Mouse (Mus musculus) cerebellum, postnatal 36 days (tissue): ENCODE measurements at regions not wholly inside any gene's neighbourhood (a gene's known extent, or its start where the extent isn't known, plus 50 kb on each side); places are given as distances from the start of the nearest gene placed in this dataset.

Experiments
- DNase-seq, 2 experiments: peaks; one replicate each; pipeline ENCODE4 v3.0.0; 2021 to 2022; ENCODE audit warnings: mixed read lengths in 2 of 2

GRCm38 (mm10) chr6:99978164-99978746 lies 252.1 kb upstream of the Prok2 start:
- no peak for DNase-seq

- DNase-seq, result no peak
Observed at GRCm38 (mm10) chr6:99976144-99976543, 250.0 kb upstream of the Prok2 start.

GRCm38 (mm10) chr6:99975486-99975885 lies 249.3 kb upstream of the Prok2 start:
- DNase-seq, result peak in 1 of 2 experiments; percentile 25

DNA sequence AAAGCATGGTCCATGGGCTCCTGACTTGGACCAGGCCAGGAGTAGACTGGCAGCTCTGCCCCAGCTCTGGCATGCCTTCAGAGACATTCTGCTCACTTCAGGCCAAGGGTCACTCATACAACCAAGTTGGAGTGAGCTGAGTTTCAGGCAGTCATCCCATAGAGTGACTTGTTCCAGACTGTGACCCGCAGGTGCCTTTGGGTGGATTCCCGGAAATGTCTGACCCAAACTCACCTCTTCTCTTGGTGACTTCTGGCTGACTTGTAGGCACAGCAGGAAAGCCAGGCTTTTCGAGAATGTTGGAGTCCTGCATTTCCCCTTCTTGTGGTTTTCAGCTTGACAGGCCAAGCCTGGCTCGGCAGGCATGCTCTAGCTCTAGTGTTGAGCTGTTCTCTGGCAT lies 248.3 kb upstream of the Prok2 start:
- peak; percentile 18 to 33 for DNase-seq

- DNase-seq, result peak; percentile 75 to 79
Observed at GRCm38 (mm10) chr6:99971376-99971775, 245.2 kb upstream of the Prok2 start.

DNA sequence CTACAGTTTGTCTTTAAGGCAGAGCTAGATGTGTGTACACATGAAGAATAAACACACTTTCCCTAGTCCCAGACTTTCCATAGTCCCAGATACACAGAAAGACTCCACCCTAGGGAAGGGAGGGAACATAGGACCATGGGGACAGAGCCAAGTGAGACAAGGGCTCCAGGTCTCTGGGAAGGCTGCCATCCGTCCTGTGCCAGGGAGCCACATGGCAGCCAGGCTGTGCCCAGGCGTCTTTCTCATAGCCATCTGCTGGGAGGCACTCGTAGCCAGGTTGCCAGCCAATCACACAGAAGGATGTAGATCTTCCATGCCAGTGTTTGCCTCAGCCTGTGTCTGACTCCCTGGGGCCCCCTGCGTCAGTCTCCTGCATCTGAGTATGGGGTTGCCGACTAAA lies 242.7 kb upstream of the Prok2 start:
- peak; percentile 98 to 99 for DNase-seq

- no peak for DNase-seq
Observed at GRCm38 (mm10) chr6:99967465-99967864, 241.3 kb upstream of the Prok2 start.

GRCm38 (mm10) chr6:99964540-99964939 lies 238.3 kb upstream of the Prok2 start:
- DNase-seq, result no peak

DNA sequence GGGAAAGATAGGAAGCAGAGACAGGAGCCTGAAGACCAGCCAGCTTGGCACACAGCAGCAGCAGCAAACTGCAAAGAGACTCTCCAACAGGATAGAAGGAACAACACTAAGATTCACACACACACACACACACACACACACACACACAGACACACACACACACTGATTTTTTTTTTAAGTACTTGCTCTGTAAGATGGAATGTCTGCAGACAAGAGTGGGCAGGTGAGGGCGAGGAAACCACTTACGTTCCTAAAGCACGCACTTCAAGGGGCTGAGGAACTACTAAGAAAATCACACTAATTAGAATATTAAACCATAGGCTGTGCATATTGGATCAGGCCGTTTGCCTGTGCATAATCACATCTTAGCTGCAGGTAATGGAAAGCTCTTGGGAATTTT lies 237.8 kb upstream of the Prok2 start:
- DNase-seq, result no peak

DNA sequence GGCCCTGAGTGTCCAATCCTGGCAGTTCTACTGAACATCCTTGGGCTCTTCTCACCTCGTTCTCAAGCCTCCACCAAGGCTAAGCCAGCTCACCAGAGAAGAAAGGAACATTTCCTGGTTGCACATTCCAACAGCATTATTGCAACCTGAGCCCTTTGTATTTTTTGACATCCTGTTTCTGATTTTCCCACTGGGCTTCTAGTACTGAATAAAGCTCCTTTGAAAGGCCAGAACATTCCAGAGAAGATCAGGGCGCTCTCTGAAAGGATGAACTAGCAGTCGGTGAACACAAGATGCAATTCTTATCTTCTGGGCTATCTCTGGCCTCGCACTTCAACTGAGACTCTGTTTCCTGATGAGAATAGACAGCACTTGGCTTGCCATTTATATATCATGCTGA lies 233.2 kb upstream of the Prok2 start:
- DNase-seq, result no peak

DNA sequence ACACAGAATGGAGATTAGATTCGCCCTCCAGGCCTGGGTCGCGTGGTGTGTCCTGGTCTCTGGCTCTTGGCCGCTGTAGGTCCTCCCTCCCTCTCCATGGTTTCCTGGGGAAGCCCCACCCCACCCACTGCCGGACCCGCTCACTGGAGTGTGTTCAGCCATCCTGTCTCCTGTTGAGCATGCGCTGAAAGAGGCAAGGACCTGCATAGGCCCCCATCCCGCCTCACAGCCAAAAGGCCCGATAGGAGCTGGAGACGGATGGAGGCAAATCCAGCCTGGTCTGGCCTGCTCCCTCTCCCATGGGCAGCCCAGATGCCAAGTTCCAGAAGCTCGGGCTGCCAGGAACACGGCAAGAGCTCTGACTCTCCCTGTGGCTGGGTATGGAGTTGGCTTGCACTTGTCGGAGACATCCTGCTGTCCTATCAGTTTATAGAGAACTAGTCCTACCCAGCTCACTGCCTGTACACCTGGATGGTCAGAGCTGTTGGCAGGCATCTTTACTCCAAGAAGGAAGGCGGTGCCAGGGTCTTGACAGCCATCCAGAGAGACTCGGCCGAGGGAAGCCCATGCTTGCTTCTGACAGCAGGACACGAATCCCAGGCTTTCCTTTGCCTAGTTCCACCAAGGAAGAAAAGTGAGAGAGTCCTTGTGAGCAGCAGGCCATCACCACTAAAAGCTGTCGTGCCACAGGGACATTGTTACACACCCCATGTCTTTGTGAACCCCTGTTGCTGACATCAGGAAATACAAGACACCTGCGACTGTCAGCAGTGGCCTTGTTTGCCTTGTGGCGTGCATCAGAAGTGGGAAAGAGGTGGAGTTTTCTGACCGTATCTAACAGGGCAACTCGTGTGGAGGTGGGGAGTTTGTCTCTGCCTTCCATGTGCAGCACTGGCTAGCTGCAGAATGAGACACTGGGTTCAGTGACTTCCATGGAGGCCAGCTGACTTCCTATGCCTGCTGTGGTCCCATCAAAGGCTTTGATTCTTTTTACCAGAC lies 228.9 kb upstream of the Prok2 start:
- DNase-seq, result no peak

- no peak for DNase-seq
Observed at GRCm38 (mm10) chr6:99953980-99954776, 228.0 kb upstream of the Prok2 start.

GRCm38 (mm10) chr6:99950811-99951210 lies 224.6 kb upstream of the Prok2 start:
- no peak for DNase-seq

GRCm38 (mm10) chr6:99946917-99947316 lies 220.7 kb upstream of the Prok2 start:
- DNase-seq, result no peak

GRCm38 (mm10) chr6:99946481-99946880 lies 220.3 kb upstream of the Prok2 start:
- DNase-seq, result no peak

DNA sequence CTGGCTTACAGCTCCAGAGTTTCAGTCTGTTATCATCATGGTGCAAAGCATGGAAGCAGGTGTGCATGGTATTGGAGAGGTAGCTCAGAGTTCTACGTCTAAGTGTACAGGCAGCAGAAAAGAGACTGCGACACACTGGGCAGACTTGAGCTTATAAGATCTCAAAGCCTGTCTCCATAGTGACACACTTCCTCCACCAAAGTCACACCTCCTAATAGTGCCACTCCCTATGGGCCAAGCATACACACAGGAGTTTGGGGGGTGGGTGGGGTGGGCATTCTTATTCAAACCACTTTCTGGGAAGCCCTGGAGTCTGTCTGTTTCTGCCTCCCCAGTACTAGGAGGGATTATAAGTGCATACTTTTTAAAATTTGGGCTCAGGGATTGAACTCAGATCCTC lies 219.5 kb upstream of the Prok2 start:
- no peak for DNase-seq

- DNase-seq, result no peak
Observed at GRCm38 (mm10) chr6:99942958-99943357, 216.8 kb upstream of the Prok2 start.

- DNase-seq, result no peak
Observed at GRCm38 (mm10) chr6:99940118-99940517, 213.9 kb upstream of the Prok2 start.

DNA sequence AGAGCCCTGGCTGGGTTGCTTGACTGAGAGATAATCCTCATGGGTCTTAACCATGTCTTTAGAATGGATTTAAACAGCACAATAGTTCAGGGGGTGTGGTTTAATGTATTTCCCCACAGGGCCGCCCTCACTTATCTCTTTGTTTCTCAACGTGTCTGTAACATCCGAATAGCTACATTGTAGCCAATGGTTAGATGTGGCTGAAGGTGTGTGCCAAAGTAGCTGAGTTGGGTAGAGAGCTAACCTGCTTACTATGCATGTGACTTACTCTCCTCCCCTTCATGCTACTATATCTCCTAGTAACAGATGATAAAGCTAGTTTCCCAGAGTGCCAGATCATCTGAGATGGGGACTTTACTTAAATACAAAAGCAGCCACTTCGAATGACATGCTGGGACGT lies 213.2 kb upstream of the Prok2 start:
- no peak for DNase-seq

GRCm38 (mm10) chr6:99938949-99939348 lies 212.8 kb upstream of the Prok2 start:
- DNase-seq, result no peak

DNA sequence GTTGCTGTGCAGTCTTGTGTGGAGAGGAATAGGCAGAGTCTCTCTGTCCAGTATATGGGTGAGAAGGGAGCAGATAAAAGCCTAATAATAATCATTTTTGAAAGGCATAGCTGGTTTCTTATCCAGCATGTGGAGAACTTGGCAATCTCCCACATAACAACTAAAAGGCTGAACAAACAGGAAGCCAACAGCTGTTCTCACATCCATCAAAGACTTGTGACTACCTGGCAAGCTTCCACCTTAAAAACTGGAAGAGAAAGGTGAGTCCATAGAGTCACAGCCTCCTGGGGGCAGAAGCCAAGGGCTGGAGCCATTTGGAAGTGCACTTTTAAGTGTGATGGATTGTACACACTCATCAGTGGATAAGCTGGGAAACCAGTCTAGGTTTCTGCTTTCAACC lies 210.5 kb upstream of the Prok2 start:
- DNase-seq, result no peak

DNA sequence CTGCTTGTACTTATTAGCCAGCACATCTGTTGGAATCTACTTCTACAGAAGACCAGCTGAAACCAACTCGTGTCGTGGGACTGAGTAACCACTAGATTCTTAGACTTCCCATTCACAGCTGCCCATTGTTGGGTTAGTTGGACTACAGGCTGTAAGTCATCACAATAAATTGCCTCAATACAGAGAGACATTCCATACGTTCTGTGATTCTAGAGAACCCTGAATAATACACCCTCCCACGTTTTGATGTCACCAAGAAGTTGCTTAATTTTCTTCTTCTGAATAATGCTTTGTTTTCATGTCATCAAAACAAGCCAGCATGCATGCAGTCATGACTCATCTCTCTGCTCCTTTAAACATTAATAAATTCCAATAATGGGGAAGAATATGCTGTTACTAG lies 209.2 kb upstream of the Prok2 start:
- DNase-seq, result no peak

DNA sequence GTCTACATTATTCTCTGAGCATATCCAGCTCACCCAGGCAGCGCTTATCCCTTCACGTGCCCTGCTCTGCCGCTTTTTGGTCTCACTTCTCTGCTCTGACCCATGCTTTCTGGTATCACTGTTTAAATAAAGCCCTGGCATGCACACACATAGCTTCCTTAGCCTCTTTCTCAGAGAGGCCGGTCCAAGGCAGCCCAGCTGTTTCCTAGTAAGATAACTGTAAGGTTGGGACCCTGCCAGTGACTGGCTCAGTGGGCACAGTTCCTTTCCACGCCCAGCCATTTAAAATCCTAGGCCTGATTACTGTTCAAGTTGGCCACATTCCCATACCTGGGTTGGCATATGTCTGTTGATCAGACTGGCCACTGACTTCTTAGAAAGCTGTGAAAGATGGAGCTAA lies 208.2 kb upstream of the Prok2 start:
- DNase-seq, result peak in 1 of 2 experiments; percentile 17
